Mouse (Mus musculus): ENCODE results near the gene Gab2. TPM values are rescaled to one million over a fixed set of nuclear protein-coding genes. Genes with fewer than 3 reads are reported as not detected.

Gab2 gene
- polyA plus RNA-seq, 1 experiment from 2014 or later = 12.1 TPM

- ATAC-seq (ENCODE audit: low FRiP score, low TSS enrichment) = no peak
- Histone ChIP-seq H3K9ac (ENCODE audit: low read depth, low read length) (no peak overlapping the region), H3K4me3 (ENCODE audit: low read length) (no peak overlapping the region), H3K4me2 (replicated peaks; ENCODE audit: low read depth, low read length) (no peak overlapping the region), H3K27ac (ENCODE audit: low read depth, low read length) (no peak overlapping the region), H3K9me3 (ENCODE audit: control insufficient read depth, low read length) (no peaks in the 10 kb centered on the region), H3K4me1 (ENCODE audit: control insufficient read depth, insufficient read depth, low read length) (no peaks in the 10 kb centered on the region), H3K36me3 (ENCODE audit: control insufficient read depth, insufficient read depth, low read length) (no peaks in the 10 kb centered on the region), H3K27me3 (ENCODE audit: control insufficient read depth, insufficient read depth, low read length) (no peaks in the 10 kb centered on the region)
- WGBS = 75% methylated on average over 3 of the region's 3 CpGs
Observed at GRCm38 (mm10) chr7:97357840-97358239, 276.5 kb downstream of the Gab2 start.

GRCm38 (mm10) chr7:97358347-97358746 is 277.0 kb downstream of the Gab2 start:
- Histone ChIP-seq H3K36me3 (ENCODE audit: control insufficient read depth, insufficient read depth, low read length) (no peaks in the 10 kb centered on the region), H3K9me3 (ENCODE audit: control insufficient read depth, low read length) (no peaks in the 10 kb centered on the region), H3K4me1 (ENCODE audit: control insufficient read depth, insufficient read depth, low read length) (no peaks in the 10 kb centered on the region), H3K9ac (ENCODE audit: low read depth, low read length) (no peak overlapping the region), H3K4me3 (ENCODE audit: low read length) (no peak overlapping the region), H3K27ac (ENCODE audit: low read depth, low read length) (no peak overlapping the region), H3K27me3 (ENCODE audit: control insufficient read depth, insufficient read depth, low read length) (no peaks in the 10 kb centered on the region), H3K4me2 (replicated peaks; ENCODE audit: low read depth, low read length) (no peak overlapping the region)
- 84% methylated on average over 4 of the region's 4 CpGs for whole genome bisulfite sequencing
- ATAC-seq (ENCODE audit: low FRiP score, low TSS enrichment) = no peak

Other genes with a start within 250 kb of the Gab2 start
- gene Nars2, start 130.1 kb upstream of the Gab2 start, polyA plus RNA-seq (2014; fragmentation: Nextera tagmentation; extraction: Ambion mirVana) = 19.9 and 26.0 TPM in 2 replicates